Mouse (Mus musculus): ENCODE data around the gene Hykk.

DNA sequence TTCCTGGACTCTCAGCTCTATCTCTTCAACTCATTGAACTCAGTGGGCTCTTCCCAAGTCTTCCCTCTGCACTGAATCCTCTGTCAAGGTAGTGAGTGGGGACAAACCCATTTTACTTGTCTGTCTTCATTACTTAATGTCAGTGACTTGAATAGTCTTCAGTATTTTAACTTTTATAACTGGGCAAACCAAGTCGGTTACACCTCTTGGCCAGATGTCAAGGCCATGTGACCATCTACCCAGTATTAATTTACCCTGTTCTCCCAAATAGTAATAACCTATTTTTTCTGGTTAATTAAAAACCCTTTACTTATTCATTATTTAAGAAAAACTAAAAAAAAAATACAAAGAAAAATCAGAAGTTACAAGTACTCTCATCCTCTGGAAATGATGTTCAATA, 13.7 kb downstream of the Hykk start:
- no peak for TF ChIP-seq CTCF (IDR thresholded peaks at IDR 0.05; ENCODE audit: extremely low read depth, insufficient read depth, insufficient read length, insufficient replicate concordance)
- no peak for TF ChIP-seq POLR2A (IDR thresholded peaks at IDR 0.05; ENCODE audit: low read depth, low read length)
